Mouse (Mus musculus): ENCODE data around the gene Slc9a1.
A peak's percentile ranks its signal among the peaks of the same experiment; 100 is the strongest.

The Slc9a1 gene

DNA sequence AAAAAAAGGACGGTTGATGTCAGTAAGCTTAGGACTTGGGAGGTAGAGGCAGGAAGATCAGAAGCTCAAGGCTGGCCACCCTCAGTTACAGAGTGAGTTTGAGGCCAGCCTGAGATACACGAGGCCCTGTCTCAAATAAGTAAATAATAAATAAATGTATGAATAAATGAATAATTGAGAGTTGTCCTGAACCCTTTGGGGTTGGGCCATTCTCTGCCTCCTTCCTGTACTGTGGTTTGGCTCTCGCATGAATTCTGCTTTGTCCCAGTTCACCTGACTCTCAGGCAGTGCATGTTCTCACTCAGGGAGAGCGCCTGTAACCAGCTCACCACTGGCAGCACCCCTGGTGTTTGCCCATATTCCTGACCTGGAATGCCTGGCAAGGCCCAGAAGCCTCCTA lies 4.5 kb downstream of the Slc9a1 start:
- DNase-seq (ENCODE audit: low read depth, low spot score): no peak

DNA sequence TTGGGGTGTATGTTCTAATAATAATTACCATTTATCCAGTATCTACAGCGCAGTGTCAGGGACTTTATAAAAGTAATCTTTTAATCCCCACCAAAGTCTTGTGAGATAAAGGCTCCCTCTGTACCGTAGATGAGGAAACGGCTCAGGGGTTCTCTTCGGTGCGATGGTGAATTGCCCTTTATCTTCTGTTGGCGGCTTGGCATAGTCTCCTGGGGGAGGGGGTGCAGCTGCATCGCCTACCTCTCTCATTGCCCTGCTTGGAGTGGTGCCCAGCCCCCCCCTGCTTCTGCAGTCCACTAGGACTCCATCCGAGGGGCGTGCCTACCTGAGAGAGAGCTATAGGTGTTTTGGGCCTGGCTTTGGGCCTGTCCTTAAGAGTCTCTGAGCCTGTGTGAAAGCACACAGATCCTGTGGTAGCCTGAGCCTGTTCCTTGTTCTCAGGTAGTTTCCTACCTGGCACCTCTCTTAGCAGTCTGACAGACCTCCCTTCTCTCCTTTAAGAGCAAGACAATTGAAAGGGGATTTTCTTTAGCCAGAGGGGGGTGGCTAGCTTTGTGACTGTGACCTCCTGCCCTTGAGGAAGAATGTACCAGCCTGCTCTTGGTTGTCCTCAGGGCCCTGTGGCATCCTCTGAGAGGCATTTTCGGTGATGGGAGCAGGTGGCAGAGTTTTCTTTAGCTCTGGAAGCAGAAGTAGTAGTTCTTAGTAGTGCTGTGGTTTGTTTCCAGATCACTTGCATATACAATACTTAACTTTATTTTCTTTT lies 6.5 kb downstream of the Slc9a1 start:
- no peak for DNase-seq (ENCODE audit: low read depth, low spot score)

DNA sequence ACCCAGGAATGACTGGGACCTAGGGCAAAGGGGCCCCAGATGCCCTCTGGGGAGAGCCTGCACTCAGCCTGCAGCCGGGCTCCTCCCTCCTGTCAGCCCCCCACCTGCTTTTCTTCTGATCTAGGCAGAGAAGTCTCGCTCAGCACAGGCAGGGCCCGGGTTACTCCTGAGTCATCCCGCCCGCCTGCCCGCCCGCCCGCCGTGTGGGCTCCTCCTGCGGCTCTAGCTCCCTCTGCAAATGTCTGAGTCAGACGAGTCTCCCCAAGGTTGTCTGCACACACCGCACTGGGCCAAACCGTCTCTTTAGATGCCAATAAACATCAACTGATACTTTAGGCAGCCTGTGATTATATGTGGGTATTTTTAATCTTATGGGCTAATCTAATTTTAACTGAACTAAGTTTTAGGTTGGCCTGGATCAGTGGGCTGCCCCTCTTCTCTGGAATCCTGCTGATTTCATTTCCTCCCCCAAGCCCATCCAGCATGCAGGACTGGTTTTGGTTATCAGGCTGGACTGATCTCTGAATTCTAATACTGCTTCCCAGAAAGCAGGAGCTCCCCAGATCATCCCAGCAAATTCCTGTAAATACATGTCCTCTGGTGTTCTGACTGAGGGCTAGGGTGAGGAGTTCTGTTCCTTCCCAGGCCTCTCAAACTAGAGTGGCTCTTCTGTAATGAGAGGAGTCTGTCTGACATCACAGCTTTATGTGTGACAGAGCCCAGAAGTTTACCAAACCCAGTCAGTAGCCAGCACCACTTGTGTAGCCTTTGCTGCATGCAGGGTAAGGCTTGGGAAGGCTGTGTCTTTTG lies 8.9 kb downstream of the Slc9a1 start:
- DNase-seq (ENCODE audit: low read depth, low spot score): peak; percentile 25

DNA sequence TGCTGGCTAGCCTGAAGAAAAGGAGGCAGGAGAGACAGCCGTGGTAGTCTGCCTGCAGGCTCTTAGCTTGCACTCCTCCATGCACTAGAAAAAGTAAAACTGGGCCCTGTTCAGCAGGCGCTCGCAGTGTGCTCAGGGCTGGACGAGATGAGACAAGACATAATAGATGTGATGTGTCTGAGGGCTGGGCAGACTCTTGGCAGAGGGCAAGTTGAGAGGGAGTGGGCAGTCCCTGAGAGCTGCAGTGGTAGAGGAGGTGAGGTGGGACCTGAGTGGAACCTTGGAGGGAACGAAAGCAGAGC lies 9.5 kb downstream of the Slc9a1 start:
- DNase-seq (ENCODE audit: low read depth, low spot score): no peak

DNA sequence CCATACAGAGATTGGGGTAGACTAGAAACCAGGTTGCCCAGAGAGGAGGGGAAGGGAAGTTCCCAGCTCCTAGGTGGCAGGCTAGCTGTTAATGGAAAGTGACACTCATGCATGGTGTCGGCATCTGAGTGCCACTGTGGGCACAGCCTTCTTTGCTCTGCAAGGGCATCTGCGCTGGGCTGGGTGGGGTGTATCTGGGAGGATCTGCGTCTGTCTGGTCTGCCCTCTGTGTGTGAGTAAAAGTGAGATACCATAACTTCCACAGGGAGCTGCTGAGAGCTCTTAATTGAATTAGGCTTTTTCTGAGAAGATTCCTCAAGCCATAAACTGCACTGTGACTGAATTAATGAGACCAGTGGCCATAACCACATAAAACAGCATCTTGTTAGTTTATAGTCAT lies 10.4 kb downstream of the Slc9a1 start:
- no peak for DNase-seq (ENCODE audit: low read depth, low spot score)

DNA sequence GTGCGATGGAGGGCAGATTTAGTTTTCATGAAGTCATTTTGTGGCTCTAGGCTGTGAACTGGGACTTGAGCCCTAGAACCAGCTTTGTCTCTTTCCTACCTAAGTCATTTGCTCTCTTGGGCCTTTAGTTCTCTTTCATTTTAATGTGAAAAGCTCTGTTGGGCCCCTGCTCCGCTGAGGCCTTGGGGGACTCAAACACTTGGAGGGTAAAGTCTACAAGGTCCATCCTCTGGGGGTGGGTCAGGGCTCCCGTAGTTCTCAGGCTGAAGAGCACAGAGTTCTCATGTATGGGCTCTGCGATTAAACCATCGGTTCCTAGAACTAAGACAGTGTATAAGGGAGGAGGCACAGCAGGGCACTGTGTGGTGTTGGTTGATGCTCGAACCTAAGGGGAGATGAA lies 11.0 kb downstream of the Slc9a1 start:
- DNase-seq (ENCODE audit: low read depth, low spot score): no peak

DNA sequence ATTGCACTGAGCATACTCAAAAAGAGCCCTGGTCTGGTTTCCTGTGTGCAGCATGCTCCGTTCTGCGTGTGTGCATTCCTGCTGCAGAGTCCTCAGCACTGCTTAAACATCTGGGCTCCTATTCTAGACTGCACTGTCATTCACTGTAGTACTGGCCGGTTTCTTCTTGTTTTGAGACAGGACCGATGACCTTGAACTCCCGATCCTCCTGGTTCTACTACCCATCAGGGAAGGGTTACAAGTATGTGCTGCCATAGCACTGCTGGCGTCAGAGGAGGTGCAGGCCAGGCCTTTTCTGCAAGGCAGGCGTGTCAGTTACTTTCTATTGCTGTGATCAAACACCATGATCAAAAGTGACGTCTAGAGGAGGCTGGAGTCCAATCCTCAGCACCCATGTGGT lies 11.6 kb downstream of the Slc9a1 start:
- DNase-seq (ENCODE audit: low read depth, low spot score): no peak

DNA sequence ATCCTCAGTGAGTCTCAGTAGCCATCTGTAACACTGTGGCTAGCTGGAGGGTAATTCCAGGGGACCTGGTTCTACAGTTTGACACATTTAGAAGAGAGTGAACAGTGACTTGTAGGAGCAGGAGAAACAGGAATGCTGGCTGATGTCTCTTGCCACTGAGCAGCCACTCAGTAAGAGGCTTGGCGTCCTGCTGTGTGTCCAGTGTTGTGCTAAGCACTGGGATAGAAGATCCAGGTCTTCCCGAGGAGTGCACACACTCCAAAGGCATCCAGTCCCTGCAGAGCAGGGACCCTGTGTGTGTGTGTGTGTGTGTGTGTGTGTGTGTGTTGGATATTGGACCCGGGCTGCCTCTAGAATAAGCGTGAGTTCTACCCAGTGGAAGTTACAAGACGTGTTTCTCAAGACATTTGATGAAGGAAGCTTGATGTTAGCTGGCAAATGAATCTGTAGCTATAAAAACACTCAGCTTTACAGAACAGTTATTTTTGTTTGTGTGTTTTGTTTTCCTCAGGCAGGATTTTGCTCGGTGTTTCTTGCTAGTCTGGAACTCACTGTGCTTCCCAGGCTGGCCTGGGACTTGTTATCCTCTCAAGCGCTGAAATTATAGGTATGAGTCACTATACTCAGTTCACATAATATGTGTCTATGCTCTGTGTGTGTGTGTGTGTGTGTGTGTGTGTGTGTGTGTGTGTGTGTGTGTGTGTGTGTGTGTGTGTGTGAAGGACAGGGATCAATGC lies 16.7 kb downstream of the Slc9a1 start:
- no peak for DNase-seq (ENCODE audit: low read depth, low spot score)

DNA sequence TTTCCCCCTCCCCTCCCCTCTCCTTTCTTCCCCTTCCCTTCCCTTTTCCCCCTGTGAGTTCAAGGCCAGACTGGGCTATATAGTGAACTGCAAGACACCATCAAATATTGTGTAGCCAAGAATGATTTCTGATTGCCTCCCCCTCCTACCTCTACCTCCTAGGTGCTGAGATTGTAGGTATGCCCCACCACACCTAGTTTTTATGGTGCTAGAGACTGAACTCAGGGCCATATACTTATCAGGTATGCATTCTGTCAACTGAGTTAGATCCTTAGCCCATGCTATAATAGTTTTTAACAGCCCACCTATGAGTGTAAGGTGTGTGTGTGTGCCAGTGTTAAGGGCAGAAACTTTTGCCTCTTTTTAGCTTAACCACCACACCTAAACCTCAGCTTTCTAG lies 17.5 kb downstream of the Slc9a1 start:
- DNase-seq (ENCODE audit: low read depth, low spot score): no peak

DNA sequence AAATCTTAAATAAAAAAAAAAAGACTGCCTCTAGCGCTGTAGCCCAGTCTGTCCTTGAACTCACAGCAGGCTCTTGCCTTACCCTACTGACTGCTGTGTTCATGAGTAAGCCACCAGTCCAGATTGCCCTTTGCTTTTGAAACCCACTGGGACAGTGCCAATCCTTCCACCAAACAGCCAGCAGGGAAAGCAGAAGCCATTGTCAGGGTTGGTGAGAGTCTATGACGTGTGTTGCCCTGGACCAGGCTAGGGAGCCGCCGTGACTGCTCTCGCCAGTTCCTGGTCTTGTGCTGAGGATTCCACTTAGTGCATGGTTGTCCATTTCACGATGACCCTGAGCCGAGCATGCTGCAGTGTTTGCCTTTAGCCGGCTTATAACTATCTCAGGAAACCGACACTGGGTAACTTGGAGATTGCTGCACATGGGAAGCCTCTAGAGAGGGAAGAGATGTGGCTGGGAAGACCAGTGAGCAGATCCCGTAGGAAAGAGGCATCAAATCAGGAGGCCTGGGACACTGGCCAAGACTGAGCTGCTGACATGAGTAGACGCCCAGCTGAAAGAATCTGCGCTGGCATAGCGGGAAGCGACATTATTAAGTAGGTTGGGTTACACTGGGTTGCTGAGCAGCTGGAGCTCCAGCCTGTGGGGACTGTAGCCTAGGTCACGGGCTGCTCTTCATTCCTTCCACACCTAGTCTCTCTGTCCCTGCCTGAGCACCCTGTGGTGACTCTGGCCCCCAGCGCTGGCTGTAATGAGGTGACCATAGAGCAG lies 19.5 kb downstream of the Slc9a1 start:
- no peak for DNase-seq (ENCODE audit: low read depth, low spot score)

DNA sequence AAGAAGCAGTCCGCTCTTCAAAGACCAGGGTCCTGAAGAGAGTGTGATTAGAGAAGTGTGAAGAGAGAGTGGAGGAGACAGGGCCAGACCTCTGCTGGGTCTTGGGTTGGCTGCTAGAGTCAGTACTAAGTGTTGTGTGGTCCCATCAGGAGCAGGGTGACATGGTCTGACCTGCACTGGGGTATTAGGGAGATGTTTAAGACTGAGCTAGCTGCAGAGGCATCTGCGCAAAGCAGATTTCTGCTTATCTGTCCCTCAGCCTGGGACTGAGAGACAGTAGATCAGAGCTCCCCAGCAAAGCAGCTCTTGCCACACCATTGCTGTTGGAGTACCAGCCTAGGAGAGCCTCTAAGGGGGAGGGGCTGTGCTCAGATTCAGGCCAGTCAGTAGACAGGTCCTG lies 20.5 kb downstream of the Slc9a1 start:
- no peak for DNase-seq (ENCODE audit: low read depth, low spot score)

DNA sequence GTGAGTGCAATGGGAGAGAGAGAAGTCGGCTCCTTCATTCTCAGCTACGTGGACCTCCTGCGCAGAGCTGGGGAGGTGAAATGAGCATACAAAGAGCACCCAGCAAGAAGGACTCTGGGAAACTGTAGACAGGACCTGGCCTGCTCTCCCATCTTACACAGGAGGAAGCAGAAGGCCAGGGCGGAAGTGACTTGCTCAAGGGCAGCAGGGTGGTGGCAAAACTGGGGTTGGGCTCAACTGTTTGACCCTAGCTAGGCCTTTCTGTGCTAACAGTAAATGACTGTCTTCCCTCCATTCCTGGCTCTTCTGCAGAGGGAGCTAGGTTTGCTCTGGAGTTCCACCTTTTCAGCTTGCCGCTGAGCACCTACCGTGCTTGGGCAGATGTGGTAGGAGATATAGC lies 21.1 kb downstream of the Slc9a1 start:
- no peak for DNase-seq (ENCODE audit: low read depth, low spot score)

DNA sequence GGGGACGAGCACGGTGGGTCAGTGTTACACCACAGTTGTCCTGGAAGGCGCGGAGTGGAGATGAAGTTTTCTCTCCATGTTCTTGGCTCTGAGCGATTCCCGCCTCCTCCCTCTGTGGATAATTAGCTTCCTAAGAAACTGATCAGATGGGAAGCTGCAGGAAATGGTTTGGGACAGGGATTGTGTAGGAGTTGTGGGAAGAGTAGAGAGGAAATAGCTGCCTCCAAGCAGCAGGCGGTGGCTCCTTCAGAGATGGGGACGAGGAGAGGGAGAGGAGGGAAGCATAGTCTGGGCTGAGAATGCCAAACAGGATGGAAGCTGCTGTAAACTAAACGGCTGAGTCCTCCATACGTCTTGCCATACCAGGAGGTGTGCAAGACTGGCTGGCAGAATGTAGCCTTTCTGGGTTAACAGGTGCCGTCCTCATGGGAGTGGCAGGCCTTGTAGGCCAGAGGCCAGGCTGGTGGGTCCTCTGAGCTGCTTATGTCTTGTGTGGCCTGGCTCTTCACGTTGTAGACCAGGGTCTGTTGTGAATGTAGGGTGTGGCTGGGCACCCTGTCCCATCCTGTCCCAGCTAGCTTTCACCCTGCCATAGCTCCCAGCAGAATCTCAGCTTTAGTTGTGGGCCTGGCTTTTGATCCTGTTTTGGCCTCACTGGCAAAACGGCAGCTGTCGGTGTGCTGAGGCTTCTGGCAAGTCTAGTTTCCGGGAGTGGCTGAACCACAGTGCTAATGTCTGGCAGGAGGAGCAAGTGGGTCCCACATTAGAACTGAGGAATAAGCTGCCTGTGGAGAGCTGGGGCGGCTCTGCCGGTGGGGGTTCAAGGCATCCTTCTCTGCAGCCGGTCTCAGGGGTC lies 21.9 kb downstream of the Slc9a1 start:
- DNase-seq (ENCODE audit: low read depth, low spot score): no peak

DNA sequence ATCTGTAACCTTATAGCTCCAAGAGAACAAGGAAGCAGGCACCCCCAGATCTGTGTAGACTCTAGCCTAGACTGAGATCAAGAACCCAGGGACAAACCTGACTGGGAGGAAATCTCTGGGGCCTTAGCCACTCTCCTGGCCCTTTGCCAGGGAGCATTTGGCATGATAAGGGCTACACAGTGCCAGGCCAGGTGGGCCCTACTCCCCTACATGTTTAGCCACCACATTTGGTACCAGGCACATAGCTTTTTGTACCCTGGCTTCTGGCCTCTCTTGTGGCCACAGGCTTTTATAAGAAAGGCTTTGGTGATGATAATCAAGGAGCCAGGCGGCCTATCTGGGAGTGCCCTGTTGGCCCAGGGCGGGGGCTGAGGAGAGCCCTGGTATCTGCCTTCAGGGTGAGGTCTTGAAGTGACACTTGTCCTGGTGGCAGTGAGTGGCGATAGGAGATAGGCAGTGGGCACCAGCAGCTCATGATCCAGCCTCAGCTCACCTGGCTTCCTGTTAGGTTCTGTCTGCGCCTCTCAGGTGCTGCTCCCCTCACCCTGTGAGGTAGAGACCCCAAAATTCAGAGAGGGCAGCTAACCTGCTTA lies 25.6 kb downstream of the Slc9a1 start:
- no peak for DNase-seq (ENCODE audit: low read depth, low spot score)

DNA sequence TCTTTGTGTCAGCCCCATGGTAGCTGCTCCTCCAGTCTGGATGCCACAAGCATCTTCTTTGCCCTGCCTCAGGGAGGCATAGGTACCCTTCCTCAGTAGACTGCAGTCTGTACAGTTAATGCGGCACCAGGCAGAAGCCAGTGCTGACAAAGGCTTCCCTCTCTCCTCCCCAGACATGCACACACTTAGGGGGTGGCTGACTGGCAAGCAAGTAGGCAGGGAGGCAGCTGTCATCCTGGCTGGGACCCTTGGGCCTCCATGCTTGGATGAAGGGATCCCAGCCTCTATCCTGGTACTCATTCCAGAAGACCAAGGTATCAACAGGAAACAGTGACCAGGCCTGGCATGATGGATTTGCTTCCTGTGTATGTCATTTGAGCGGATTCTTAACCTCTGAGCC lies 26.6 kb downstream of the Slc9a1 start:
- no peak for DNase-seq (ENCODE audit: low read depth, low spot score)

DNA sequence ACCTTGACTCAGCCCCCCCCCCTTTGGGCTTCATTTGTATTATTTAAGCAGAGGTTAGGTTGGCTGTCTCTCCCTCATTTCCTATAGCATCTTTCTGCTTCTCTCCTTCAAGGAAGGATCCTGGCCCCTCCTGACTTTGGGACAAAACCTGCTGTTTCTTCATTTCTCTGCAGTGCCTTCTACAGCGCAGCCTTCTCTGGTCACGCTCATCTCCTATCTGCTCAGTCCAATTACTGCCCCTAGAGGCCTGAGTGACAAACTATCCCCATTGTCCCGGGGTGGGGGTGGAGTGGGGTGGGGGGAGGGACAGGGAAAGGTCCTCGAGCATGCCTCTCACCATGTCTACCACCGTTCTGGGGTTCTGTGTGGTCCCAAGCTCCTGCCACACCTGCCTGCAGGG lies 27.8 kb downstream of the Slc9a1 start:
- no peak for DNase-seq (ENCODE audit: low read depth, low spot score)

DNA sequence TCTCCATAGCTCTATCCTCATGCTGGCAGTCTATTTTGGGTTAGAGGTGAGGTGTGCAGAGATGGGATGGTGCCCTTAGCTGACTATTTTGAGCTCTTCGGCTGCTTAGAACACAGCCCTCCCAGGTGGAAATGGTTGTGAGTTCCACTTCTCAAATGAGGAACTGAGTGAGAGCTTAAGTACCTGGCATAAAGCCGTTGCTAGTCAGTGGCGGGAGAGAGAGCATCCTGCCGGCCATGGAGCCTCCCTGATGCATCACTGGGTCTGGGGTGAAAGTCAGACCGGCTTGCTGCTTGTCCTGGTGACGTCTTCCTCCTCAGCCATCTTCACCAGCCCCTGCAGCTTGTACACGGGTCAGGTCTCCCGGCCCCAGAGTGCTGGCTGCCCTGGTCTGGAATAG lies 28.5 kb downstream of the Slc9a1 start:
- DNase-seq (ENCODE audit: low read depth, low spot score): no peak

DNA sequence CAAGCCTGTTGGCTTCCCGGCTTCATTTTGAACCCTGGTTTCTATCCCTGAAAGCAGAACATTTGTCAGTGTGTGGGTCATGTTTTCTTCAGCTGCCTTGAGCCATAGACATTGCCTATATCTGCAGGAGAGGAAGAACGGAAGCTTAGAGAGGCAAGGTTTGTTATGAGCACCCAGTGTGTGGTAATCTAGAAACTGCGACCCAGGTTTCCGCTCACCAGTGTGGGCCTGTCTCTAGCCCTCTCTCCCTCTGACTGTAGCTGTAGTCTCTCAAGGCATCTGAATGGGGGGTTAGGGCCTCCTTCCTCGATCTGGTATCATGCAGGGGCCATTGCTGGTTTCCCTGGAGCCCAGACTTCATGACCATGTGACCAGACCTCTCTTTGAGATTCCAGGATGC lies 29.1 kb downstream of the Slc9a1 start:
- DNase-seq (ENCODE audit: low read depth, low spot score): peak; percentile 40

DNA sequence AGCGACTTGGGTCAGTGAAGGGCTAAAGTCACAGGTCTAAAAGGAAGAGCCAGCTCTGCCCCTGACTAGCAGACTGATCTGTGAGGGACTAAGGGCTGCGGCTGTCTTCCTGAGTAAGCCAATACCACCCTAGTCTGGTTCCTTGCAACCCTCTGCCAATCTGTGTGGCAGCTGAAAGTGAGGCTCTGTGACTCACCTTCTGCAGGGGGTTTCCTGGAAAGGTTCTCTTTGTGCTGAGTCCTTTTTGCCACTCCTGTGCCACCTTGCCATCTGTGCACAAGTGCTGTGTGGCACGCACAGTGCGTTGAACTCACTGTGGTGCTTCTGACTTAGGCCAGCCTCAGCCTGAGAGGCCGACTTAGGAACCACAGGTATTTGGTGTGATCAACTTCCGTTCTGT lies 30.0 kb downstream of the Slc9a1 start:
- DNase-seq (ENCODE audit: low read depth, low spot score): peak; percentile 54

DNA sequence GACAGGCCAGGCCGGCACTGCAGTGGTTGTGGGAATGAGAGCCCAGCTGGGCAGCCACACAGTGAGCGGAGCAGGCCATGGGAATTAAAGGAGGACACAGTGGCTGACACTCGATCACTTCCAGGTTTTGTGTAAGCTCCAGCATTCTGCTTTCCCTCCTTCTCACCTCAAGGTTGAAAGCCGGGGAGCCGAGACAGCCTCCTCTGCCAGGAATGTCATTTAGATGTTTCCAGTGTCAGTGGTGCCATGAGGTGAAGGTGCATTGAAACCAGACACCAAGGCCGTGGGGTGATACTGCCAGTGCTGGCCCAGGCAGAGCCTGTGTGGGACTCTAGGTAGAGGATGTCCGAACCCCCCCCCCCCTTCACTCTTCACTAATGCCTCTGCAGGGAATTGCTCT lies 30.6 kb downstream of the Slc9a1 start:
- DNase-seq (ENCODE audit: low read depth, low spot score): no peak

DNA sequence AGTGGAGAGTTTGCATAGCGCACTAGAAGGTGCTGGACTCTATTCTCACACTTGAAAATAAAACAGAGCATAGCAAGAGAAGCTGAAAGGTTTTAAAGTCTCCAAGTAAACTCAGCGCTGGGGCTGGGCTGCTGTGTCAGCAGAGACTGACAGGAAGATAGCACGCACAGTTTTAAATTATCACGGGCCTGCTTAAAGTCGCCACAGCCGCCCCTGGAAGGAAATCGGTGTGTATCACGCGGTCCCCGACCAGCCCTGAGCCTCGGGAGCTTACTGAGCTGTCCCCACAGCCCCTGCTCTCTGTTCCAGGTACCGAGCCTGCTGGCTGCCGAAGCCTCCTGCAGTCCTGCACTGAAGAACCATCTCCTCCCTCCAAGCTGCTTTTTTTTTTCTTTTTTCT lies 32.5 kb downstream of the Slc9a1 start:
- no peak for DNase-seq (ENCODE audit: low read depth, low spot score)
